Mouse (Mus musculus) hindbrain, embryonic 11.5 days (tissue): ENCODE measurements around the gene Anapc5. TPM values are rescaled to one million over a fixed set of nuclear protein-coding genes. Genes with fewer than 3 reads are reported as not detected.

ENCODE experiments used
- ATAC-seq: fragments of 200-750 bp; cut with Nextera tagmentation; 2 replicates; pipeline ENCODE4 v1.8.0; 2017; ENCODE audit warnings: mild to moderate bottlenecking, moderate TSS enrichment, moderate library complexity; ENCODE audit not compliant: low FRiP score
- DNase-seq: peaks from one replicate; pipeline ENCODE4 v3.0.0-alpha.2; 2015; ENCODE audit warnings: low spot score
- H3K27ac ChIP-seq: fragments of 300-500 bp; sonication (generic); 2 replicates; pipeline ENCODE4 v1.5.1; 2014; ENCODE audit warnings: mild to moderate bottlenecking, low read depth, low read length
- H3K27me3 ChIP-seq: fragments of 300-500 bp; sonication (generic); 2 replicates; pipeline ENCODE4 v1.6.1; 2014; ENCODE audit warnings: mild to moderate bottlenecking, low read length, moderate library complexity, mixed read lengths; ENCODE audit not compliant: control insufficient read depth, insufficient read depth
- H3K36me3 ChIP-seq: fragments of 300-500 bp; sonication (generic); 2 replicates; pipeline ENCODE4 v1.6.1; 2014; ENCODE audit warnings: mild to moderate bottlenecking, low read length, moderate library complexity, mixed read lengths; ENCODE audit not compliant: control insufficient read depth, insufficient read depth
- H3K4me1 ChIP-seq: fragments of 300-500 bp; sonication (generic); replicated peaks from 2 replicates; pipeline ENCODE4 v1.6.1; 2014; ENCODE audit warnings: low read length, mixed read lengths; ENCODE audit not compliant: control insufficient read depth, insufficient read depth
- H3K4me2 ChIP-seq: fragments of 300-500 bp; sonication (generic); replicated peaks from 2 replicates; pipeline ENCODE4 v1.6.1; 2014; ENCODE audit warnings: mild to moderate bottlenecking, low read depth, low read length
- H3K4me3 ChIP-seq: fragments of 300-500 bp; sonication (generic); 2 replicates; pipeline ENCODE4 v1.5.1; 2014; ENCODE audit warnings: low read depth, low read length
- H3K9ac ChIP-seq: fragments of 300-500 bp; sonication (generic); 2 replicates; pipeline ENCODE4 v1.6.1; 2014; ENCODE audit warnings: low read depth, low read length
- H3K9me3 ChIP-seq: fragments of 300-500 bp; sonication (generic); 2 replicates; pipeline ENCODE4 v1.6.1; 2016; ENCODE audit warnings: low read length; ENCODE audit not compliant: control insufficient read depth
- whole genome bisulfite sequencing: fragments of 180-500 bp; shearing (Covaris S2); extraction: QIAGEN DNeasy Blood & Tissue Kit; methylation state at CpG from one replicate; pipeline ENCODE4 v1.1.7; 2014; 5-methylcytosine and 5-hydroxymethylcytosine counted together
- polyA plus RNA-seq: library from polyadenylated mRNA; unstranded; fragments of >200 nt; fragmentation: Nextera tagmentation; extraction: Ambion mirVana; gene quantifications from 2 replicates; pipeline ENCODE4 v1.2.1, GENCODE M21; 2014

Gene Anapc5
- polyA plus RNA-seq, 1 experiment from 2014 or later, result 522 TPM

DNA sequence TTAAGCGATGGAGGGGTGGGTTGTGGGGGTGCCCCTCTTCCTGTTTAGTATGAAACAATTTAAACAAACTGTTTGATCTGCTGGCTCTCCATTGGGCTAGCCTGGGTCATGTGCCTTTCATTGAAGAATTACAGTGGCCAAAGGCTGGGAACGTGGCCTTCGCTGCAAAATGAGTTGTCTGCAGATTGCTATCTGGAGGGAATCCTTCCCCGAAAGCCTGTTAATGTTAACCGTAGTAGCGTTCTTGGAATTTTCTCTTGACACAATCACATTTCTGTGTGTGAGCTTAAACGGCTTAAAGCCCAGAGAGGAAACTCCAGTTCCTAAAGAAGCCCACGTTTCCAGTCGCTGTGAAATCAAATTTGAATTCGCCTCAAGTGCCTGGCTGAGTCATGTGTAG is 11.9 kb upstream of the Anapc5 start:
- no peak for ATAC-seq
- no peak overlapping the region for H3K9ac ChIP-seq
- DNase-seq, result no peak
- no peak overlapping the region for H3K27ac ChIP-seq
- 85% methylated on average over 10 of the region's 10 CpGs for WGBS
- no peak overlapping the region for H3K4me2 ChIP-seq
- no peaks in the 10 kb centered on the region for H3K4me1 ChIP-seq
- no peaks in the 10 kb centered on the region for H3K36me3 ChIP-seq
- H3K27me3 ChIP-seq, result no peaks in the 10 kb centered on the region
- no peaks in the 10 kb centered on the region for H3K9me3 ChIP-seq
- H3K4me3 ChIP-seq, result no peak overlapping the region

- no peak for ATAC-seq
- Histone ChIP-seq H3K4me2 (no peak overlapping the region), H3K27ac (no peak overlapping the region), H3K9me3 (no peaks in the 10 kb centered on the region), H3K4me3 (no peak overlapping the region), H3K36me3 (no peaks in the 10 kb centered on the region), H3K4me1 (no peaks in the 10 kb centered on the region), H3K9ac (no peak overlapping the region), H3K27me3 (no peaks in the 10 kb centered on the region)
- DNase-seq, result no peak
- WGBS, result 87% methylated on average over 10 of the region's 10 CpGs
Observed at GRCm38 (mm10) chr5:122832536-122832935, 11.4 kb upstream of the Anapc5 start.

DNA sequence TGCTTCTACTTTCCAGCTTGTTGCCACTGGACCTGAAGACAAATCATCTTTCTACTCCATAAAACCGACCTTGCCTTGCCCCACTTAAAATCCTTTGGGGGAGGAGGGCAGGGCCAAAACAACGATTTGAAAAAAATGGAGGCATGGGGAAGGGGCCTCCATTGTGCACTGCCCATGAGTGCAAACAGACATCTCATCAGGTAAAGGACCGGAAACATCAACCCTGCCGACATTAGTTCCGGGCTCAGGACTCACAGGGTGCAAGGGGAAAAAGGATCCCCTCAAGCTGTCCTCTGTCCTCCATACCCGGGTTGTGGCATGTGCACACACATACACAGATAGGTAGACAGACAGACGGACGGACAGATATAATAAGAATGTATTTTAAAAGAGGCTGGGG is 4.0 kb upstream of the Anapc5 start:
- Histone ChIP-seq H3K27me3 (no peaks in the 10 kb centered on the region), H3K9me3 (no peaks in the 10 kb centered on the region), H3K27ac (no peak overlapping the region), H3K36me3 (no peaks in the 10 kb centered on the region), H3K4me2 (no peak overlapping the region), H3K4me1 (no peaks in the 10 kb centered on the region), H3K9ac (no peak overlapping the region), H3K4me3 (no peak overlapping the region)
- 84% methylated on average over 8 of the region's 8 CpGs for WGBS
- no peak for ATAC-seq
- DNase-seq, result no peak

GRCm38 (mm10) chr5:122824450-122824849 is 3.3 kb upstream of the Anapc5 start:
- ATAC-seq (no peak), DNase-seq (no peak)
- Histone ChIP-seq H3K36me3 (no peaks in the 10 kb centered on the region), H3K4me1 (no peaks in the 10 kb centered on the region), H3K4me3 (no peak overlapping the region), H3K27me3 (no peaks in the 10 kb centered on the region), H3K9ac (no peak overlapping the region), H3K4me2 (no peak overlapping the region), H3K9me3 (no peaks in the 10 kb centered on the region), H3K27ac (no peak overlapping the region)
- WGBS, result 68% methylated on average over 6 of the region's 6 CpGs

DNA sequence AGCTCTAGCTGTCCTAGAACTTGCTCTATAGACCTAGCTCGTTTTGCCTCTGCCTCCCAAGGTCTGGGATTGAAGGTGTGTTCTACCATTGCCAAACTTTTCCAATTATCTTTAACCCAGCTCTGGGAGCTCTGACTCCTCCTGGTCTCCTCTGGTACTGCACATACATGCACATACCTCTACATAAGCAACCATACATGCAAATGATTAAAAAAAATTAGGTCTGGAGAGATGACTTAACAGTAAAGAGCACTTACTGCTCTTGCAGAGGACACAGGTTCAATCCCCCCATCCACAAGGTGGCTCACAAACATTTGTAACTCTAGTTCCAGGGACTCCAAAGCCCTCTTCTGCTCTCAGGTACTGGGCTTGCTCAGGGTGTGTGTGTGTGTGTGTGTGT is 2.8 kb upstream of the Anapc5 start:
- no peaks in the 10 kb centered on the region for H3K9me3 ChIP-seq
- no peak overlapping the region for H3K4me2 ChIP-seq
- H3K4me3 ChIP-seq, result no peak overlapping the region
- no peak for ATAC-seq
- no peaks in the 10 kb centered on the region for H3K27me3 ChIP-seq
- WGBS, result 80% methylated on average over 1 of the region's 1 CpGs
- H3K9ac ChIP-seq, result no peak overlapping the region
- no peak for DNase-seq
- H3K36me3 ChIP-seq, result no peaks in the 10 kb centered on the region
- no peak overlapping the region for H3K27ac ChIP-seq
- H3K4me1 ChIP-seq, result no peaks in the 10 kb centered on the region

- no peak overlapping the region for H3K9ac ChIP-seq
- no peaks in the 10 kb centered on the region for H3K9me3 ChIP-seq
- no peak for DNase-seq
- H3K36me3 ChIP-seq, result no peaks in the 10 kb centered on the region; the same call in 1 of the 2 replicates
- no peaks in the 10 kb centered on the region for H3K27me3 ChIP-seq
- ATAC-seq, result no peak
- no peak overlapping the region for H3K27ac ChIP-seq
- no peaks in the 10 kb centered on the region for H3K4me1 ChIP-seq
- no peak overlapping the region for H3K4me3 ChIP-seq
- H3K4me2 ChIP-seq, result no peak overlapping the region
- WGBS, result 91% methylated on average over 4 of the region's 4 CpGs
Observed at GRCm38 (mm10) chr5:122822441-122822840, 1.3 kb upstream of the Anapc5 start.

DNA sequence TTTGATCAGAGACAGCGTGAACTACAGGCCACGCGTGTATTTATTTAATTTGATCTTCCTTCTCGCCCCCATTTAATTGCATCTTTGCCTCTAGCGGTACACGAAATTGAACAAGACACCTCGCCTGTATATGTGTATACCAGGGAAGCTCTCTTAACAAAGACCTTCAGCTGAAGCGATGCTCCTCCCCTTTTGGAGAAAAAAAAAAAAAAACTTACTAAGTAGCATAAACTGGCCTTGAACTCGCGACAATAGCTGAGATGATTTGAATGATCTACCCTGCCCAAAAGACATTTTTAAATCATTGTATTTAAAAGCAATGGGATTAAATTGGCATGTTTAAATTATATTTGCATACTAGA is 366 bp upstream of the Anapc5 start:
- Histone ChIP-seq H3K4me1 (no peaks in the 10 kb centered on the region), H3K36me3 (no peaks in the 10 kb centered on the region; the same call in 1 of the 2 replicates), H3K27me3 (no peaks in the 10 kb centered on the region), H3K4me2 (peak overlapping the region; percentile 41; the same call in 1 of the 2 replicates), H3K4me3 (peak overlapping the region; percentile 74), H3K9me3 (no peaks in the 10 kb centered on the region), H3K27ac (peak overlapping the region; percentile 92), H3K9ac (peak overlapping the region; percentile 34; the same call in 1 of the 2 replicates)
- ATAC-seq, result peak; percentile 70
- 1% methylated on average over 10 of the region's 10 CpGs for WGBS
- no peak for DNase-seq

DNA sequence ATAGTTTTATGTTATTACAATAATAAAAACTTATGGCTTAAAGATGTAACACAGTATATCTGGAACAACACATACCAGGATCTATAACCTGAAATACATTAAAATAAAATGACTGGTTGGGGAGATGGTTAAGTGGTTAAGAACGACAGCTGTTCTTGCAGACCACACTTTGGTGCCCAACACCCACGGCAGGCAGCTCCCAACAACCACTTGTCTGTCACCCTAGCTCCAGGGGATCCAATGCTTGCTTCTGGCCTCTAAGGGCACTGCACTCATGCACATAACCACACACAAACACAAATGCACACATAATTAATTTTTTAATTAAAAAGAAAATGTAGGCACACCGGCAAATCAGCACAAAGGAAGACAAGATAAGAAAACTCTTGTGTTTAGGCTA is 8.4 kb downstream of the Anapc5 start:
- H3K4me2 ChIP-seq, result no peak overlapping the region
- DNase-seq, result no peak
- H3K27me3 ChIP-seq, result no peaks in the 10 kb centered on the region
- H3K27ac ChIP-seq, result no peak overlapping the region
- 91% methylated on average over 3 of the region's 3 CpGs for WGBS
- no peak overlapping the region for H3K9ac ChIP-seq
- no peak overlapping the region for H3K4me3 ChIP-seq
- no peaks in the 10 kb centered on the region for H3K4me1 ChIP-seq
- peaks cover 13% of the 10 kb centered on the region for H3K36me3 ChIP-seq
- no peaks in the 10 kb centered on the region for H3K9me3 ChIP-seq
- no peak for ATAC-seq

DNA sequence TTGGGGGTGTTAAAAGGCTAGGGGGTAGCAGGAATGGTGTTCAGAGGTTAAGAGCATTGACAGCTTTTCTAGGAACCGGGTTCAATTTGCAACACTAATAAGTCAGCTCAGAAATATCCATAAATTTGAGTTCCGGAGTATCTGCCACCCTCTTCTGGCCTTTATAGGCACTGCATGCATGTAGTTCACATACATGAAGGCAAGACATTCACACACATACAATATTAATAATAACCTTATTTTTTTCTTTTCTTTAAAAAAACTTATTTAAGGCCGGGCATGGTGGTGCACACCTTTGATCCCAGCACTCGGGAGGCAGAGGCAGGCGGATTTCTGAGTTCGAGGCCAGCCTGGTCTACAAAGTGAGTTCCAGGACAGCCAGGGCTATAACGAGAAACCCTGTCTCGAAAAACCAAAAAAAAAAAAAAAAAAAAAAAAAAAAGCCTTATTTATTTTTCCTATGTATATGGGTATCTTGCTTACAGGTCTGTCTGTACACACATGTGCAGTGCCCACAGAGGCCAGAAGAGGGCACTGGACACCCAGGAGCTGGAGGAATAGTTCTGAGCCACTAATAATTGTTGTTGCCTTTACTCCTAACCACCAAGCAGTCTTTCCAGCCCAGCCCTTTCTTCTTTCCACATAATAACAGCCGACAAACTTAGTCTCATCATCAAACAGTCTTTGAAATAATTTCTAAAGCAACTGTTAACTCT is 9.6 kb downstream of the Anapc5 start:
- H3K27me3 ChIP-seq, result no peaks in the 10 kb centered on the region
- no peak overlapping the region for H3K9ac ChIP-seq
- H3K4me2 ChIP-seq, result no peak overlapping the region
- no peaks in the 10 kb centered on the region for H3K4me1 ChIP-seq
- H3K4me3 ChIP-seq, result no peak overlapping the region
- H3K36me3 ChIP-seq, result peaks cover 16% of the 10 kb centered on the region
- ATAC-seq, result no peak
- H3K27ac ChIP-seq, result no peak overlapping the region
- H3K9me3 ChIP-seq, result no peaks in the 10 kb centered on the region
- WGBS, result 91% methylated on average over 9 of the region's 9 CpGs
- peak; percentile 75 for DNase-seq
